Mouse (Mus musculus) spleen, adult 2 months (tissue): ENCODE measurements around the gene Lzts3. TPM values are rescaled to one million over a fixed set of nuclear protein-coding genes. Genes with fewer than 3 reads are reported as not detected.
A peak's percentile ranks its signal among the peaks of the same experiment; 100 is the strongest.

Experiments
- DNase-seq, 2 experiments: peaks; one replicate each; pipeline versions ENCODE4 v3.0.0 to v3.0.0-alpha.2; 2012 to 2021; ENCODE audit warnings: low spot score in 2 of 2, low read depth in 1 of 2
- H3K27ac ChIP-seq: fragments of 200-500 bp; 2 replicates; pipeline ENCODE4 v1.5.1; 2012; ENCODE audit warnings: low read length, inconsistent platforms; ENCODE audit not compliant: insufficient read depth
- H3K27me3 ChIP-seq: fragments of 200-500 bp; 2 replicates; pipeline ENCODE4 v1.6.1; 2012; ENCODE audit warnings: mild to moderate bottlenecking, moderate library complexity, low read length, inconsistent platforms; ENCODE audit not compliant: control insufficient read depth, insufficient read depth
- H3K36me3 ChIP-seq: fragments of 200-500 bp; 2 replicates; pipeline ENCODE4 v1.6.1; 2012; ENCODE audit warnings: mild to moderate bottlenecking, low read length, inconsistent platforms; ENCODE audit not compliant: control insufficient read depth, insufficient read depth
- H3K4me1 ChIP-seq: fragments of 200-500 bp; 2 replicates; pipeline ENCODE4 v1.6.1; 2011; ENCODE audit warnings: inconsistent platforms; ENCODE audit not compliant: control insufficient read depth, insufficient read depth, insufficient read length
- H3K4me3 ChIP-seq: fragments of 200-500 bp; 2 replicates; pipeline ENCODE4 v1.5.1; 2011; ENCODE audit warnings: mild to moderate bottlenecking, inconsistent platforms; ENCODE audit not compliant: insufficient read depth, insufficient read length; ENCODE audit errors: extremely low read depth
- CTCF ChIP-seq: fragments of 200-500 bp; IDR thresholded peaks from 2 replicates; pipeline ENCODE4 v1.5.1; 2011; ENCODE audit warnings: mild to moderate bottlenecking, inconsistent platforms; ENCODE audit not compliant: insufficient read depth, insufficient read length, insufficient replicate concordance; ENCODE audit errors: extremely low read depth
- POLR2A ChIP-seq: fragments of 200-500 bp; IDR thresholded peaks from 2 replicates; pipeline ENCODE4 v1.6.1; 2011; ENCODE audit warnings: low read depth, low read length, inconsistent platforms
- WGBS: fragments of 180-500 bp; shearing (Covaris S2); methylation state at CpG from one replicate; pipeline ENCODE4 v1.1.7; 2018; 5-methylcytosine and 5-hydroxymethylcytosine counted together
- polyA plus RNA-seq: library from polyadenylated mRNA; depleted of rRNA; stranded (reverse); fragments of >200 nt; gene quantifications from 2 replicates; pipeline ENCODE4 v1.2.3, GENCODE M21; 2012; rRNA removed

The Lzts3 gene
- polyA plus RNA-seq, result 3.0 and 3.2 TPM in 2 replicates

DNA sequence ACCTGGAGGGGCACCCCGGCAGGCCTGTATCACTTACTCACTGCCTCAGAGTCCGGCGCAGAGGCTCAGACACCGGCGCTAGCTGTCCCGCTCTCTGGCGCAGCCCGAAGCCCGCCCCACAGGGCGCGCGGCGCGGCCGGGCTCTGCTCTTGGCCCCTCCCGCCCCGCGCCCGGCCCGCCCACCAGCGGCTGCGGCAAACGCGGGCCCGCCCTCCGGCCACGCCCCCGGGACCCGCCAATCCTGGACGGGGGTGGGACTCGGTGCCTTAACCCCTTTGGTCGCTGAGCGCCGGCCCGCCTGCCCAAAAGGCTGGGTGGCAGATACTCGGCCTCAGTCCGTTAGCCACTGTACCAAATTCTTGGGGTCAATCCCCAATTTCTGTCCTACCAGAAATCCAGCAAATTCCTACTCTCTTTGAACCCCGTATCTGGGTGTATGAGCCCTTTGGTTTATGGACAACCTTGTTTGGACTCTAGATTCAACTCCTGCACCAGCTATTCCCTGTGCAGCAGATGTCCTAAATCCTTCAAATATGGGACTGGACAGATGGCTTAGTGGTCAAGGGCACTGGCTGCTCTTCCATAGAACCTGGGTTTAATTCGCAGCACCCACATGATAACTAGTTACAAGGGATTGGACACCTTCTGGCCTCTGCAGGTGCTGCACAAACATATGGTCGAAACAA is at the start of gene Lzts3:
TSS of gene Lzts3 (minus strand) at position 120 of the 686 bp plus-strand sequence.
- Histone ChIP-seq H3K27me3 (no peaks in the 10 kb centered on the region), H3K4me1 (peaks cover 6% of the 10 kb centered on the region; the same call in 1 of the 2 replicates), H3K36me3 (no peaks in the 10 kb centered on the region), H3K4me3 (peak within 1 kb of the TSS; percentile 80), H3K27ac (no peak within 1 kb of the TSS)
- DNase-seq, result peak; percentile 55 to 91
- TF ChIP-seq CTCF (no peak), POLR2A (no peak)
- WGBS, result 4% methylated on average over 38 of the region's 40 CpGs

DNA sequence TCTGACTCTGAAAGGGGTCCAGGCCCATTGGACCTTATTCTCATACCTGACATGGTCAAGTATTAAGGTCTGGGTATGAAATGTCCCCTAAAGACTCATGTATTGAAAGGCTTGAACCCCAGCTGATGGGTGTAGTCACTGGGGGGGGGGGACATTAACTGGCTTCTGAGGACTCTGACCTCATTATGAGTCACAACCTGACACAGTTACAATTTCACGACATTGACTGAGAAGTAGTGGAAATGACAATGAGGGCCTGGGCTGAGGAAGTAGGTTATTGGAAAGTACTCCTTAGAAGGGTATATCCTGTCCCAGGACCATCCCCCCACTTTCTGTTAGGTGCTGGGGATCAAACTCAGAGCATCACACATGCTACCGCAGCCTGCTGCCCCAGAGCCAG is 46.4 kb upstream of the Lzts3 start:
- DNase-seq, result no peak
- Histone ChIP-seq H3K27me3 (no peaks in the 10 kb centered on the region), H3K4me1 (no peaks in the 10 kb centered on the region), H3K36me3 (no peaks in the 10 kb centered on the region), H3K27ac (no peak overlapping the region), H3K4me3 (no peak overlapping the region)
- WGBS, result 64% methylated on average over 2 of the region's 2 CpGs
- no peak for TF ChIP-seq CTCF
- no peak for TF ChIP-seq POLR2A

DNA sequence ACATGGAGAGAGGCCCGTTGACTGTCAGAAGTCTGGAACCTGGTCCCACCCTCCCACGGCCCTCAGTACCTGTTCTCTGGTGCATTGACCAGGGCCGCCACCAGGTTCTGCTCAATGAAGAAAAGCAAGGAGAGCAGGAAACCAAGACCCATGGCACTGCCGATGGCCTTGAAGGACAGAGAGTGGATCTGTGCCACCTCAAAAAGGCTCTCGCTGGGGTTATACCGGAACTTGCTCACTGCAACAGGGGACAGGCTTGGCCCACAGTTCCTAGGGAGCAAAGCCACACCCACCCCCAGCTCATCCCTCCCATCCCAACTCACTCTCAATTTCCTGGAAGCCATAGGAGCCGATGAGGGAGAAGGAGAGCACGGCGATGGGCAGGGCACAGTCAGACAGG is 42.8 kb upstream of the Lzts3 start:
- Histone ChIP-seq H3K4me3 (no peak overlapping the region), H3K4me1 (no peaks in the 10 kb centered on the region), H3K27me3 (no peaks in the 10 kb centered on the region), H3K27ac (no peak overlapping the region), H3K36me3 (peaks cover 8% of the 10 kb centered on the region; the same call in 1 of the 2 replicates)
- TF ChIP-seq CTCF, result no peak
- no peak for TF ChIP-seq POLR2A
- 90% methylated on average over 9 of the region's 9 CpGs for WGBS
- DNase-seq, result no peak

DNA sequence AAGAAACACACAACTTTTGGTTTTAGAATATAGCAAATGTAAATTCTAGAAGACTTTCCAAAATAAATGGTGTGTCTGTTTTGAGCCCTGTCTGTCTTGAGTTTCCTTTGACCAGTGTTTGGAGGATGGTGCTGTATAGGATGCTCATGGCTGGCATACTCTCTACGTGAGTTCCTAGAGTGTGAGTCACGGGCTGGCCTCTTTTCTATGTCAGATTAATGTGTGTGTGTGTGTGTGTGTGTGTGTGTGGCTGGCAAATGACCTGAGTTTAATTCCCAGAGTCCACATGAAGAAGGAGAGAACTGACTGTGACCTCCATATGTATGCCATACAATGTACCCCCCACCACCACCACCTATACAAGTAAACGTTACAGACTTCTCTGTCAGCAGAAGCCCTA is 38.9 kb upstream of the Lzts3 start:
- no peaks in the 10 kb centered on the region for H3K4me1 ChIP-seq
- H3K4me3 ChIP-seq, result no peak overlapping the region
- H3K27ac ChIP-seq, result no peak overlapping the region
- DNase-seq, result no peak
- peaks cover 20% of the 10 kb centered on the region for H3K36me3 ChIP-seq
- TF ChIP-seq CTCF (no peak), POLR2A (no peak)
- no peaks in the 10 kb centered on the region for H3K27me3 ChIP-seq
- 88% methylated on average over 3 of the region's 3 CpGs for WGBS

DNA sequence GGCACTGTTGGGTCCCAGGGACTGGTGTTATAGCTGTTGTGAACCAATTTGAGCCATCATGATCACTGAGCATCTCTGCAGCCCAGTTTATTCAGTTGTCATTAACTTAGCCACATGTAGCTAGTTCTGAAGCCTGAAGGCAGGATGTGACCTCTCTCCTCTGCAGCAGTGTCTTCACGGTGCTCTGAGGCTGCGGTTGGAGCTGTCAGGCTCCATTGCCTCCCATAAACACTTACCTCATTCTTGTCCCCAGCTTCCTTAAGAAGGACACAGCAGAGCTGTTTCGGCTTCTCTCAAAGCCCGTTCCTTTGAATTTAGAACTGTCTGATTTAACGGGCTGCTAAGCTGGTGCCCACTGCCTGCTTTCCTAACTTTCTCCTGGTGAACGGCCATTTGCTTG is 37.3 kb upstream of the Lzts3 start:
- 90% methylated on average over 6 of the region's 6 CpGs for WGBS
- DNase-seq, result no peak
- Histone ChIP-seq H3K36me3 (peaks cover 33% of the 10 kb centered on the region), H3K4me3 (no peak overlapping the region), H3K27ac (peak overlapping the region; percentile 24; the same call in 1 of the 2 replicates), H3K27me3 (no peaks in the 10 kb centered on the region), H3K4me1 (no peaks in the 10 kb centered on the region)
- no peak for TF ChIP-seq POLR2A
- no peak for TF ChIP-seq CTCF

DNA sequence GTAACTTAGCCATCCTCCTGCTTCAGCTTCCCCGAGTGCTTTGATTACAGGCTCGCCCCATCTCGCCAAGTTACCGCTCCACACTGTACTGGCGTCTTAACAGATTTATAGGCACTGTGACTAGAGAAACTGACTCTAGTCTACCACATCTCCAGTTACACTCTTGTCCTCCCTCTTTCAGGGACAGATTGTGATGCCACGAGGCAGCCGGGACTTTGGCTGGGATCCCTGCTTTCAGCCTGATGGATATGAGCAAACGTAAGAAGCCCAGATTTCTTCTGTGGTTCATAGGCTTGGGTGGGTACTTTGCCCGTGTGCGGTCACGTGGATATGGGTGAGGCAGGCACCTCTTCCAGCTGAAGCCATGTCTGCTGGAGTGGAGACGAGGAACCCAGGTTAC is 36.6 kb upstream of the Lzts3 start:
- no peaks in the 10 kb centered on the region for H3K4me1 ChIP-seq
- H3K27ac ChIP-seq, result no peak overlapping the region
- no peak for DNase-seq
- TF ChIP-seq POLR2A, result no peak
- no peak for TF ChIP-seq CTCF
- peaks cover 38% of the 10 kb centered on the region for H3K36me3 ChIP-seq
- 98% methylated on average over 12 of the region's 12 CpGs for WGBS
- H3K4me3 ChIP-seq, result no peak overlapping the region
- H3K27me3 ChIP-seq, result no peaks in the 10 kb centered on the region

DNA sequence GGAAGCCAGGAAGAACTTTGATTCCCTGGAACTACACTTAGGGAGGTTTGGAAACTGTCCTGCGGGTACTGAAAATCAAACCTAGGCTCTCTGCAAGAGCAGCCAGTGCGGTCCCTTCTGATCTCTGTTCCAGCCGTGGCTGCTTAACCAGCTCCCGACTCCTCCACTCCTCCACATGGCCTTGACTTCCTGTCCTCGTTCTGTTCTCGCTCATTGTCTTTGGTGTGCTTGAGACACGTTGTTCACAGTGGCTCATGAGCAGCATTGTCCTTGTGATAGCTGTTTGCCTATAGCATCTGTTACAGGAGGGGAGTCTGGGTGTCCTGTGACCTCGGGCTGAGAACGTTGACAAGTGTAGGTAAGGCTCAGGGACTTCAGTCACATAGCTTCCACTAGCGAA is 34.6 kb upstream of the Lzts3 start:
- TF ChIP-seq POLR2A (no peak), CTCF (no peak)
- no peaks in the 10 kb centered on the region for H3K27me3 ChIP-seq
- 89% methylated on average over 10 of the region's 10 CpGs for WGBS
- no peak for DNase-seq
- no peak overlapping the region for H3K4me3 ChIP-seq
- H3K36me3 ChIP-seq, result peaks cover 41% of the 10 kb centered on the region
- H3K4me1 ChIP-seq, result no peaks in the 10 kb centered on the region
- H3K27ac ChIP-seq, result no peak overlapping the region
